Mouse (Mus musculus) heart, embryonic 15.5 days (tissue): ENCODE data around the gene Dkk1. TPM values are rescaled to one million over a fixed set of nuclear protein-coding genes. Genes with fewer than 3 reads are reported as not detected.
A peak's percentile ranks its signal among the peaks of the same experiment; 100 is the strongest.
"Not testable (repeated sequence)": the region's sequence is repeated elsewhere in the genome, so short reads cannot be mapped to it uniquely, and the experiment has no call there.

Source experiments
- ATAC-seq: fragments of 200-750 bp; cut with Nextera tagmentation; replicated peaks from 2 replicates; pipeline ENCODE4 v1.8.0; 2017; ENCODE audit warnings: low read depth, moderate TSS enrichment; ENCODE audit not compliant: insufficient number of reproducible peaks, insufficient read depth, low FRiP score
- H3K27ac ChIP-seq: fragments of 300-500 bp; sonication (generic); 2 replicates; pipeline ENCODE4 v1.5.1; 2015; ENCODE audit warnings: mild to moderate bottlenecking, inconsistent platforms
- H3K27me3 ChIP-seq: fragments of 300-500 bp; sonication (generic); 2 replicates; pipeline ENCODE4 v1.6.1; 2015; ENCODE audit warnings: inconsistent platforms
- H3K36me3 ChIP-seq: fragments of 300-500 bp; sonication (generic); 2 replicates; pipeline ENCODE4 v1.6.1; 2015; ENCODE audit warnings: mild to moderate bottlenecking, inconsistent platforms
- H3K4me1 ChIP-seq: fragments of 300-500 bp; sonication (generic); replicated peaks from 2 replicates; pipeline ENCODE4 v1.6.1; 2015; ENCODE audit warnings: inconsistent platforms
- H3K4me2 ChIP-seq: fragments of 300-500 bp; sonication (generic); 2 replicates; pipeline ENCODE4 v1.6.1; 2015; ENCODE audit warnings: inconsistent platforms, mild to moderate bottlenecking, moderate library complexity
- H3K4me3 ChIP-seq: fragments of 300-500 bp; sonication (generic); 2 replicates; pipeline ENCODE4 v1.5.1; 2015; ENCODE audit warnings: mild to moderate bottlenecking, inconsistent platforms
- H3K9ac ChIP-seq: fragments of 300-500 bp; sonication (generic); 2 replicates; pipeline ENCODE4 v1.6.1; 2015; ENCODE audit warnings: mild to moderate bottlenecking, inconsistent platforms
- H3K9me3 ChIP-seq: fragments of 300-500 bp; sonication (generic); replicated peaks from 2 replicates; pipeline ENCODE4 v1.6.1; 2016; ENCODE audit warnings: inconsistent platforms
- WGBS: fragments of 180-500 bp; shearing (Covaris S2); methylation state at CpG from one replicate; pipeline ENCODE4 v1.1.7; 2015; ENCODE audit warnings: mixed read lengths; 5-methylcytosine and 5-hydroxymethylcytosine counted together
- polyA plus RNA-seq: library from polyadenylated mRNA; unstranded; fragments of >200 nt; fragmentation: Nextera tagmentation; extraction: Ambion mirVana; gene quantifications from 2 replicates; pipeline ENCODE4 v1.2.1, GENCODE M21; 2015

Gene Dkk1
- polyA plus RNA-seq, result 0.05 and 0.20 TPM in 2 replicates

DNA sequence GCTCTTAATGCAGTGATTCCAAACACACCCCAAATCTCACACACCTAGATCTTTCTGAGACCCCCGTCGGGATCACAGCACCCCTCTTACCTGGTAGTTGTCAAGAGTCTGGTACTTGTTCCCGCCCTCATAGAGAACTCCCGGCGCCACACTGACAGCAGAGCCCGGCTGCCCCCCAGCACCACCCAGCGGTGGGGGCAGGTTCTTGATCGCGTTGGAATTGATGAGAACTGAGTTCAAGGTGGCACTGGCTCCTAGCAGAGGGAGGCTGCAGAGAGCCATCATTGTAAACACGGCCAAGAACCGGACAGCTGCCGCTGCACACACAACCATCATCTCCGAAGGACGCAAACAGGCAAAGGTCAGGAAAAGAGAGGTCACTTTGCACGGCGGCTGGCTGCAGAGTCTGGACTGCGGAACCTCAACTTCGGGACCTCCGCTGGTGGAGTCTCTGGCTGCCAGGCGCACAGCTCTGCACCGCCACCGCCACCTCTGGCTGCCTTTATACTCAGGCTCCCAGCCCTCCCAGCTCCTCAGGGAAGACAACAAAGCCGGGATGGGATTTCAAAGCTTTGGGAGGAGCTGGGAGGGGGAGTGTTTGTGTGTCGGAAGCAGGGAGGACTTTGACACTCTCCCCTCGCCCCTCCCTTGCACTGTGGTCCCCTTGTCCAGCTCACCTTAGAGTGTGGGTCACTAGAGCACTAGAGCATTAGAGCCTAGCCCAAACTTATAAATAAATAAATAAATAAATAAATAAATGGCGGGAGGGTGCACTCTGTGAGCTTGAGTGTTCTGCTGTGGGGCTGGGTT is at the start of gene Dkk1:
Dkk1 (minus strand) TSS at position 622 of the 810 bp plus-strand sequence.
- Histone ChIP-seq H3K27me3 (peaks cover 62% of the 10 kb centered on the region), H3K4me2 (peak within 1 kb of the TSS; percentile 58), H3K4me3 (peak within 1 kb of the TSS; percentile 37), H3K9ac (no peak within 1 kb of the TSS), H3K4me1 (peaks cover 23% of the 10 kb centered on the region), H3K36me3 (no peaks in the 10 kb centered on the region), H3K27ac (no peak within 1 kb of the TSS), H3K9me3 (no peaks in the 10 kb centered on the region)
- ATAC-seq, result peak; percentile 62; the same call in 1 of the 2 replicates
- WGBS, result under 1% methylated on average over 26 of the region's 26 CpGs

DNA sequence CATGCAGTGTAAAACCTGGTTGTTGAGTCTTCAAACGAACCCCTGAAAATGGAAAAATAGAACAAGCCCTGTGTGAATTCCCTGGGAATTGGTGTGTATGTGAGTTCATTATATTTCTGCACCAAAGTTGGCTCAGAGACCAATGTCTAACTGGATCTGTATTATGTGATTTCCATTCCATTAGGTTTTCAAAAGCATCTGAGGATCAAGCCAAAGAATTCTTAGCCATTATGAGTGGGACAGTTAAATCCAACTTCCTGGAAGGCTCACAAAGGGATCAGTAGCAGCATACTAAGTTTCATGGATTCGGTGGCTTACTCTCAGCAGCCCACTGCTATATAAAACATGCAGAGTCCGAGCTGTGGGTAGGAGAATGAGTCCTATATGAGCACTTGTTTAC is 36.9 kb upstream of the Dkk1 start:
- H3K4me2 ChIP-seq, result no peak overlapping the region
- H3K36me3 ChIP-seq, result no peaks in the 10 kb centered on the region
- no peaks in the 10 kb centered on the region for H3K27me3 ChIP-seq
- H3K4me1 ChIP-seq, result no peaks in the 10 kb centered on the region
- H3K4me3 ChIP-seq, result no peak overlapping the region
- H3K27ac ChIP-seq, result no peak overlapping the region
- 80% methylated on average over 3 of the region's 3 CpGs for WGBS
- no peaks in the 10 kb centered on the region for H3K9me3 ChIP-seq
- no peak overlapping the region for H3K9ac ChIP-seq
- ATAC-seq, result no peak

DNA sequence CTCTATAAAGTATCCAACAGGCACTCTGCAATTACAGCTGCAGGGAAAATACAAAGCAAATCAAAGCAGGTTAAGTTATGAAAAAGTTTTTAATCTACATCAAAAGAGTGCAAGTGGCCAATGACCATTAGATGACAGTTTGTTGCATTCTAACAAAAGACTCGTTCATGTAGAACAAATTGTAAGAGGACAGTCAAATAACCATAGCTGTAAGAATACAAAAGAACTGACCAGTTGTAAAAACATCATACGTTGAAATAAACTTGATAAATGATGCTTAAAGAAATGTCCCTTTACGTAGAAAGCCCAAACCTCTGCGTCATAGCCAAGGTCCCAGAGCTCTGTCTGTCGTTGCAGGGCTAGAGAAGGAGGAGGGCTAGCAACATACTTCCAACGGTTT is 15.1 kb upstream of the Dkk1 start:
- Histone ChIP-seq H3K36me3 (no peaks in the 10 kb centered on the region), H3K9ac (no peak overlapping the region), H3K4me1 (no peaks in the 10 kb centered on the region), H3K27ac (no peak overlapping the region), H3K9me3 (no peaks in the 10 kb centered on the region), H3K27me3 (no peaks in the 10 kb centered on the region), H3K4me2 (no peak overlapping the region), H3K4me3 (no peak overlapping the region)
- WGBS, result 75% methylated on average over 6 of the region's 6 CpGs
- no peak for ATAC-seq

DNA sequence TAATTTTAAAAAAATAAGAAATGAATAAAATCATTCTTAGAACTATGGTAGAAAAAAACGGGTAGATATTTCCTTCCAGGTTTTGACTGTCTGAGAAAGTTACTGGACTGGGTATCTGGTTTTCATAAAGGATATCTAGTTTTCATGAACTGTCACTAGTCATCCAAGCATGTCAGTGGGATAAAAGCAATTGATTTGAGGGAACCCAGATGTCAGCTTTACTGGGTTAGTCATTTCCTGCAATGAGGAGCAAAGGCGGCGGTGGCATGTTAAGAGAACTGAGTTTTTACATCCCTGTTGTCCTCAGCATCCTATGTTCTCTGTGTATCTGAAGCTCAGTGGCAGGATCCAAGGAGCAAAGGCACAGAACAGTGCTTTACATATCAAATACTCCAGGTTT is 14.4 kb upstream of the Dkk1 start:
- no peaks in the 10 kb centered on the region for H3K4me1 ChIP-seq
- no peaks in the 10 kb centered on the region for H3K9me3 ChIP-seq
- no peak overlapping the region for H3K4me3 ChIP-seq
- H3K27ac ChIP-seq, result no peak overlapping the region
- H3K36me3 ChIP-seq, result no peaks in the 10 kb centered on the region
- no peak overlapping the region for H3K9ac ChIP-seq
- no peak overlapping the region for H3K4me2 ChIP-seq
- H3K27me3 ChIP-seq, result no peaks in the 10 kb centered on the region
- ATAC-seq, result no peak
- 61% methylated on average over 3 of the region's 3 CpGs for WGBS

DNA sequence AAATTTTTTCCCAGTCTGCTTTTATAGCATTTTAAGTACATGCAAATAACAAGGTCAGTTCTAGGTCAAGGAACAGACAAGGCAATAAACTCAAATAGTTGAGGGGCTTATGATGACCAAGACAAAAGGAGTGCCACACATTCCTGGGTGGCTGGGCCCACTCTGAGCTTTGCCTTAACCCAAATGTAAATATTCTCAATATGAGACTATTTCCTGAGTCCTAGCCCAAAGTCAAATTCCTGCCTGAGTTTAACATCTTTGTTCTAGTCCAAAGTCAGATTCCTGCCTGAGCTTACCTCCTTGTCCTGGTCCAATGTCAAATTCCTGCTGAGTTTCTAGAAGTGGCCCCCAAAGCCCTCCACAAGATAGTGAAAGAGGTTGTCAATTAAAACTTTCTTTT is 8.6 kb upstream of the Dkk1 start:
- no peak for ATAC-seq
- Histone ChIP-seq H3K9ac (no peak overlapping the region), H3K36me3 (no peaks in the 10 kb centered on the region), H3K4me1 (peaks cover 5% of the 10 kb centered on the region), H3K4me2 (no peak overlapping the region), H3K27me3 (peaks cover 12% of the 10 kb centered on the region), H3K27ac (no peak overlapping the region), H3K9me3 (no peaks in the 10 kb centered on the region), H3K4me3 (no peak overlapping the region)

DNA sequence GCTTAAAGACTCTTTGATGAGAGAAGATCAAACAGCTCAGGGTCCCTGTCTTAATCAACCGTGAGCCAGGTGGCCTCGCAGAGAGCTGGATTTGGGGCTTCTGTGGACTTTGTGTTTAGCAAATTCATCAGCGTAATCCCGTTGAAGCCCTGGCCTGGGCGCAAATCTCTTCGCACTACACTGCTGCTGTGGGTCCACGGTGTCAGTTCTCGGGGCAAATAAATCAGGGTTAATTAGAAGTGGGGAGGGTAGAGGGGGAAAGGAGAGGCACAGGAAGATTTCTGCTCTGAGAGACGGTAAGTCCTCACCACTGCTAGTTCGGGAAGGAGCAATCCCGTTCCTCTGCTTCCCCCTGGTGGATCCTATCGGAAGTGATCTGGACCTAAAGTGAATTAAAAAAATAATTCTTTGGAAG is 5.0 kb upstream of the Dkk1 start:
- Histone ChIP-seq H3K4me2 (peak overlapping the region; percentile 69), H3K4me3 (peak overlapping the region; percentile 38), H3K27ac (no peak overlapping the region), H3K4me1 (peaks cover 13% of the 10 kb centered on the region), H3K9ac (peak overlapping the region; percentile 41; the same call in 1 of the 2 replicates), H3K36me3 (no peaks in the 10 kb centered on the region), H3K9me3 (no peaks in the 10 kb centered on the region), H3K27me3 (peaks cover 36% of the 10 kb centered on the region)
- 2% methylated on average over 12 of the region's 12 CpGs for WGBS
- no peak for ATAC-seq

DNA sequence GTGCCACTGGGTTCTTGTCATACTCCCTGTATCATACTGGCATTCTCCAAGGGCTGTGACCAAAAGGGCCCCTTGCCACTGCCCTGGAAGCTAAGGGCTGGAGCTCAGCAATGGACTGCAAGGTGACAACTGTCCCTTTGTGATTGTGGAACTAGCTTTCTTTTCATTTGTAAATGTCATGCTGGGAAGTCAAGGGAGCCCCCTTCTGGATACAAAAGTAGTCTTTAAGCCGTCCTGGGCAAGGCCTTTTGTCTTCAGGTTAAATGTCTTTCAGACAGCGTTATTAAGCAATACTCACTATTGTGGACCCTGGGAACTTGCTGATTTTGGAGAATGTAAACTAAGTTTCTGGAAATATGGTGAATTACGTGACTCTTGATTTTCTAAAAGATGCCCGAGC is 4.3 kb upstream of the Dkk1 start:
- H3K27ac ChIP-seq, result no peak overlapping the region
- no peak overlapping the region for H3K4me3 ChIP-seq
- H3K9me3 ChIP-seq, result no peaks in the 10 kb centered on the region
- H3K4me2 ChIP-seq, result no peak overlapping the region
- peaks cover 20% of the 10 kb centered on the region for H3K4me1 ChIP-seq
- no peak overlapping the region for H3K9ac ChIP-seq
- no peaks in the 10 kb centered on the region for H3K36me3 ChIP-seq
- 25% methylated on average over 4 of the region's 4 CpGs for WGBS
- H3K27me3 ChIP-seq, result peaks cover 43% of the 10 kb centered on the region
- no peak for ATAC-seq

DNA sequence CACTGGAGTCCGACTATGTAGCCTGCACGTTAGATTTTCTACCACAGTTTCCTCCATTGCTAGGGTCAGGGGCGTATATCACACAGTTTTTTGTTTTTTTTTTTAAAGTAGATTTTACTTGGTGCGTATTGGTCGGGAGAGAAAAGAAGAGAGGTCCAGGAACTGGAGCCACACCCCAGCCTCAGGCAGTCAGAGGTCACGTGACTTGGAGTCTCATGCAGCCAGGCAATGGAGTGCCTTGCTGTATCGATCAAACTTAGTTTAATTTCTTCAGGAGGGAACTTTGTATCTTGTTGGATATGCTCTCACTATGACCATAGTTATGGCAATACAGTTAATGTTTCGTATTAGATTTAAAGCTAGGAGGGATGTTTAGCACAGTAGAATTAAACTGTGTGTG is 2.8 kb upstream of the Dkk1 start:
- Histone ChIP-seq H3K9me3 (no peaks in the 10 kb centered on the region), H3K27me3 (peaks cover 58% of the 10 kb centered on the region)
- no peak for ATAC-seq

DNA sequence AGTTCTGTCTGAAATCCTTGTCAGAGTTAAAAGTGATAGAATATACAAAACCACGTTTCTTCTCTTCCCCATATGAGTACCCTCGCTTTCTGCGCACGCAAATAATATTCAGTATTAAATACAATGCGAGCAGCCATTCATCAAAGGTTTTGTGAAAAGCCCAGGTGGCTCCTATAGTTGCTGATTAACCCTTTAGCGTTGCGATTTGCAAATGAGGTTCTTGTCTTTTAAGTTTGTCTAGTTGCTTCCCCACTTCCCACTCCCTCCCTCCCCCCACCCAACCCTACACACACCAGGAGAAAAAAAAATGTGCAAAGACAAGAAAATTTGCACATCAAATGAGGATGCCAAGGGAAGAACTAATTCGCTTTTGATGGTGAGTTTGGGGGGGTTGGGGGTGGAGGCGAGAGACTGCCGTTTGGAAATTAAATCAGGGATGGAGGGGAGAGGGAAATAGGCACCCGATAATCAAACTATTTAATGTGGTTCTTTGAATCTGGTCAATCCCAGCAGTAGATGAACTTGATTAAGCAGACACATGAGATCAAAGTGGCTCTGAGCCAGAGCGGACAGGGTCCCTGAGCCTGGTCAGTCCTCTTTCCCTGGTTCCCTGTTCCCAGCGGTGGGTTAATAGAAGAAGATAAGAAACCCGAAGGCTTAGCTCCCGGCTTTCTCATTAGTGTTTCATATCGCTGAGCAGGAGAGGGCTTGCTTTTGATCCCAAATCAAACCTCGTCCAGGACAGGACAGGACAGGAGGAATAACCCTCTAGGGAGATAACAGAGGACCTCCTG is 586 bp upstream of the Dkk1 start:
- Histone ChIP-seq H3K27me3 (peaks cover 63% of the 10 kb centered on the region), H3K27ac (no peak overlapping the region)
- 3% methylated on average over 17 of the region's 17 CpGs for WGBS

More for the DNA sequence above, 2.8 kb upstream of the Dkk1 start:
- H3K4me3 ChIP-seq, result no peak overlapping the region
- 52% methylated on average over 8 of the region's 8 CpGs for WGBS
- H3K36me3 ChIP-seq, result no peaks in the 10 kb centered on the region
- H3K4me2 ChIP-seq, result no peak overlapping the region
- no peak overlapping the region for H3K9ac ChIP-seq
- H3K4me1 ChIP-seq, result peaks cover 26% of the 10 kb centered on the region
- no peak overlapping the region for H3K27ac ChIP-seq

DNA sequence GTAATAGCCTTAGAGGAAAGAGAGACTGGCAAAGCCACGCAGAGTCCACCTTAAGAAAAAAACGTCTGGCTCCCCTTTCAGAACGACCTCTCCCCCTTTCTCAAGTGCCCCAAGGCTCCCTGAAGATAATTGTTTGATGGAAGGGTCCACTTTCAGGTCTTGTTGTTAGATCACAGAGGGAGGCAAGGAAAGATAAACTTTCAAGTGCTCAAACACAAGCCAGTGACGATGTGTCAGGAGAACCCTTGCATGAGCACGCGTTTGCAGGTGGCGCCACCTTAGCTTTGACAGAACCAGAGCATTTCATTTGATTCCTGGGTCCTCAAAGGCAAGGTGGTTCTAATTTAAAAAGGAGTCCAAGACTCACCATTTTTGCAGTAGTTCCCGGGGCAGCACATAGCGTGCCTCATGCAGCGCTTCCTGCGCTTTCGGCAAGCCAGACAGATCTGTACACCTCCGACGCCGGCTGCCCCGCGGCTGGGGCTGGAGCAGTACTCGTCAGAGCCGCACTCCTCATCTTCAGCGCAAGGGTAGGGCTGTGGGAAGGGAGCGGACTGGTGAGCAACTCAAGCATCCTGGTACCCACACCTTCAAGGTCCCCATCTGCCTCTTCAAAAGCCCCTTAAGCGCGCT is 938 bp downstream of the Dkk1 start:
- H3K4me3 ChIP-seq, result peak overlapping the region; percentile 37
- no peak overlapping the region for H3K27ac ChIP-seq
- peaks cover 55% of the 10 kb centered on the region for H3K27me3 ChIP-seq
- 3% methylated on average over 23 of the region's 23 CpGs for WGBS
- no peaks in the 10 kb centered on the region for H3K36me3 ChIP-seq
- peak overlapping the region; percentile 58 for H3K4me2 ChIP-seq
- H3K9ac ChIP-seq, result no peak overlapping the region
- no peak for ATAC-seq
- peaks cover 21% of the 10 kb centered on the region for H3K4me1 ChIP-seq
- H3K9me3 ChIP-seq, result no peaks in the 10 kb centered on the region

More for the DNA sequence above, 586 bp upstream of the Dkk1 start:
- H3K4me1 ChIP-seq, result peaks cover 26% of the 10 kb centered on the region
- H3K9me3 ChIP-seq, result no peaks in the 10 kb centered on the region
- peak overlapping the region; percentile 58 for H3K4me2 ChIP-seq
- H3K9ac ChIP-seq, result no peak overlapping the region
- no peak for ATAC-seq
- no peaks in the 10 kb centered on the region for H3K36me3 ChIP-seq
- peak overlapping the region; percentile 37 for H3K4me3 ChIP-seq

DNA sequence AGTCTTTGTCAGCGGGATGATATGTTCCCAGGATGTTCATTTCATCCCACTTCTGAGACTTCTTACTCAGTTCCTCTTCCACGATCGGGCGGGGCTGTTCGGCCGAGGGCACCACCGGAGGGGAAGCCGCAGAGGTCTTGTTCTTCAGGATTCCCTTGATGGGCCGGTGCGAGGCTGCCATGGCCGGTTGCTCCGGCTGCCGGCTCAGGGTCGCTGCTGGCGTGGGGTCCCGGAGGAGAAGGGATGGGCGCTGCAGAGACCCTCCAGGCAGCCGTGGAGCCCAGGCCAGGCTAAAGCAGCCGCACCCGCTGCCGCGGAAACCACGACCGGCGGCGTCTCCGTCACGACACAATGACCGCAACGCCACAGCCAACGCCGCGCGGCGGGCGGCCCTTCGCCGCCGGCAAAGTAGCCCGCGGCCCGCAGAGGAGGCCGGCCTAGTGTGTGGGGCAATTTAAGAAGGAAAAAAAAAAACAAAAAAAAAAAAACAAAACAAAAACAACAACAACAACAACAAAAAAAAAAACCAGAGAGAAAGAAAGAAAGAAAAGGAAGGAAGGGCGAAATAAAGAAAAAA is 10.0 kb downstream of the Dkk1 start:
- 1% methylated on average over 44 of the region's 44 CpGs for WGBS
- H3K4me2 ChIP-seq, result peak overlapping the region; percentile 83
- peak overlapping the region; percentile 41 for H3K9ac ChIP-seq
- not testable (repeated sequence) for H3K9me3 ChIP-seq, H3K36me3 ChIP-seq, ATAC-seq, H3K4me1 ChIP-seq, H3K27ac ChIP-seq
- peak overlapping the region; percentile 56 for H3K4me3 ChIP-seq
- peaks cover 23% of the 10 kb centered on the region; the same call in 1 of the 2 replicates for H3K27me3 ChIP-seq
